Mouse (Mus musculus) heart, postnatal 4 days (tissue): ENCODE measurements around the gene Casr. TPM values are rescaled to one million over a fixed set of nuclear protein-coding genes. Genes with fewer than 3 reads are reported as not detected.

ENCODE experiments used
- DNase-seq: peaks from one replicate; pipeline ENCODE4 v3.0.0; 2021
- total RNA-seq, 2 experiments: library from RNA; stranded (reverse); gene quantifications; 2 replicates each; pipeline ENCODE4 v1.2.3; 2021

The Casr gene
- under 1 TPM; 0.14 to 0.33 TPM for total RNA-seq

DNA sequence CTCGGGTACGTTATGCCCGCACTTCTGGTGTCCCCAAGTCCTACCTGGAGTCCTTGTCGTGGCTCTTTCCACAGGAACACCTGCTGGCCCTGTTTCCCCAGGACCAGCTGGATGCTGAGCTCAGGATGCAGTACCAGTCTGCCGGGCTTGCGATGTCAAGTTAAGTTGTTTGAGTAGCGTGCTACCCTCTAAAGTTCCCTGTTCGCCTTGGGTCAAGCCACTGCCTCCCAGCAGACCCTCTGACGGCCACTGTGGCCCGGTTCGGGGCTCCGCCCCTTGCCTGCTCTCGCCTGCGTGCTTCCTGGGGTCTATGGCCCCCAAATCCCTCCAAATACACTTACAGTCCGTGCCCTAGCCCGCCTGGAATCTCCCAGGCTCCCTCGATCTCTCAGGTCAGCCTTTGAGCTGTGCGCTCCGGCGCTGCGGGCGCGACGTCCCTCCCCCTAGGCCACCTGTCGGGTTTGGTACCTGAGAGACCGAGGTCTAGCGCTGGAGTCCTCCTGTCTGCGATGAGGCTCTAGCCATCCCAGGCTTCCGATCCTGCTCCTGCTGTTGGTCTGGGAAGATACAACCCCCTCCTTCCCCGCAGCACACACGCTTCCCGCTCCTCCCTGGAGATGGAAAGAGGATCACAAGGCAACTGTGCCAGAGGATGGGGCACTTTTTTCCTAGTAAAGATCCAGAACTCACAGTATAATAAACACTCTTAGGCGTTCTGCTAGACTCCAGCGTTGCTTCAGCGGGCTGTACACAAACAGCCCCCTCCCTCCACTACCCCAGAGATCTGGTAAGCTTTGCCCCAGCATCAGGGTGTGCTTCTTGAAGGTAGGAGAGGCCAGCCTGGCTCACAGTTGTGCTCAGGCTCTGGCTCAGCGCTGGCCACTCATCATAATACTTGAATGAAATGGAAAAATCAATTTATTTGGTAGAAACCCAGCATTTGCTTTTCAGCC, at the start of gene Casr:
Gene Casr (minus strand): TSS at position 756 of the 953 bp plus-strand sequence.
- DNase-seq, result no peak

DNA sequence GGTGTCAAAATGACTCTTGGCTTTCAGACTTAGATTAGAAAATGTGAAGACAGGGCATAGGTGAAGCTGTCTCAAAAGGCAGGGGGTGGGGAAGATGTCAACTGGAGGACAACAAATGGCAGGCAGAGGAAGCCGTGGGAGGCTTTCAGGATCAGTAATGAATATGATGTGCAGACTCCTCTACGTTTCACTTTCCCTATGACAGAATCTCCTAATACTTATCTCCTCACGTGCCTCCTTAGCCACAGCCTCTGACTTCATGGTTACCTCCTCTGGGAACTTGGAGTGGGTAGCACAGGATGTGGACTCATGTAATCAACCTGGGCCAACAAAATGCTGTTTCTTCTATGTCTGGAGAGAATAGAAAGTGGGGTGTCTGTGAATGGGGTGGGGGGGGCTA, 40.7 kb upstream of the Casr start:
- no peak for DNase-seq

DNA sequence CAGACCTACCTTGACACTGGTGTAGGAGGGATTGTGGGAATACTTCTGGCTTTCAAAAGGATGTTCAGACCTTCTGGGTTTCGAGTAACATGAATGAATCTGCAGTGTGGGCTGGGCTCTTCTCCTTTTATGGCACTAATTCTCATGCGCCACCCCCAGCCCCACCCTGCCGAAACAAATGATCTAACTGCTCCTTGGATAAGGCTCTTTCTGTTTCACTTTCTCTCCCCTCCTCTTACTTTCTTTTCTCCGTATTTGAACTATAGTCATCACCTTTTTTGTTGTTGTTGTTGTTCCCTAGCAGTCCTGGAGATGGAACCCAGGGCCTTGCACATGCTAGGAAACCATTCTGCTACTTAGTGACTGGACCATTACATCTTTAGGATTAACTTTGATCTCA, 36.3 kb upstream of the Casr start:
- no peak for DNase-seq

DNA sequence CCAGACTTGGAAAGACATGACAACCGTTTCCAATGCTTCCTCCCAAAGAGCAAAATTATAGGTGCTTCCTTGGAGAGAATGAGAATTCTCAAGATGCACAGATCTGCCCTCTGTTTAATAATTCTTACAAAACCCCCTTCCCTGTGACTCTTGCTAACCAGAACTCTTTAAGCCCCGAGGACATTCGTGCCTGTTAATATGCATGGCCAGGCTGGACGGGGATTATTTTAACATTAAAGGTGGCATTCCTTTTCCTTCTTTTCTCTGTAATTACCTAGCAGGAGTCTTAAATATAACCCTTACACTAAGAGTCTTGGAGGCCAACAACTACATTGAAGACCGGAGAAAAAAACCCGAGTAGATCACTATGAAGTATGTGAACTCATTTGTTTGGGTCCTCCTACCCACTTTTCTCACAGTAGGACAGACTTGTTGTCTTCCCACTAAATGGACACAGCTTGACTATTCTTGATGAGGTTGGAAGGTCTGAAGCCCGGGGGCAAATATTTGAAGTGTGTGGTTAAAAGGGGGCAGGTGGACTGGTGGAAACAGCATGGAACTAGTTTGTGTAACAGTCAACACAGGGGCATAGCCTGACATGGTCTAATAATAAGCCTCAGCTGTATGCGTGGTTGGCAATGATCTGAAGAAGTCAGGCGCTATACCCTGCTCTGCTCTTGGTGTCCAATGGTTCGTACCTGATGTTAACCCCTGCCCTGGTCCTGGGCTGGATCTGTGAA, 34.9 kb upstream of the Casr start:
- no peak for DNase-seq

DNA sequence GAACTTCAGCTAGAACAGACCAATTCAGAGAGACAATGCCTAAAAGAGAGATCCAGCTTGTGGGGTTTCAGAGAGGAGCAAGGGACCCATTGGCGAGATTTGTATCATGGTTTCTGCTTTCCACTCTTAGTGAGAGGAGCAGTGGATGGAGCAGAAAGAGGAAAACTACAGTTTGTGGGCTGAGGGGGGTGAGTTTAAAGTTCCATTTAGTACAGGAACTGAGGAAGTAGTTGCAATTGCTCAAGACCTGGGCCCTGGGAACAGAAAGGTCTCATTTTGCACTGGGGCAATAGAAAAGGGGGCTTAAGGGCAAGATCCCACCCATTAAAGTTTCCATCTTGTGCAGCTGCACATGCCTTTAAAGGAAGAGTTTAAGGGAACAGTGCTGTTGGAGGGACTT, 28.0 kb upstream of the Casr start:
- DNase-seq, result no peak

DNA sequence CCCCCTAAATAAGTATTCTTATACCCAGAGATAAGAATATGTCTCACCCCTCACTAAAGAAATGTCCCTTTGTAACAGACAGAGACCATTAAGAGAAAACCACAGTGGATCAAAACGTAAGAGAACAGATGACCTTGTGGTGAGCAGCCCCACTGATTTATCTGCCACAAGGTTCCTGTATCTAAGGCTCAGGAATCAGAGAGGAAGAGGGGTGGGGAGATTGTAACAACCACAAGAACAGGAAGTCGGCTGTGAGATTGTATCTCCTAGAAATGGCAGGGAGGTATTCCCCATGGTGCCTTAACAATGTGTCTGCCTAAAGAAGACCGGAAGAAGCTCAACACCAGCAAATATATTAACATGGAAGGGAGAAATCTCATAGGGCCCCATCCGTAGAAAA, 26.0 kb upstream of the Casr start:
- no peak for DNase-seq

DNA sequence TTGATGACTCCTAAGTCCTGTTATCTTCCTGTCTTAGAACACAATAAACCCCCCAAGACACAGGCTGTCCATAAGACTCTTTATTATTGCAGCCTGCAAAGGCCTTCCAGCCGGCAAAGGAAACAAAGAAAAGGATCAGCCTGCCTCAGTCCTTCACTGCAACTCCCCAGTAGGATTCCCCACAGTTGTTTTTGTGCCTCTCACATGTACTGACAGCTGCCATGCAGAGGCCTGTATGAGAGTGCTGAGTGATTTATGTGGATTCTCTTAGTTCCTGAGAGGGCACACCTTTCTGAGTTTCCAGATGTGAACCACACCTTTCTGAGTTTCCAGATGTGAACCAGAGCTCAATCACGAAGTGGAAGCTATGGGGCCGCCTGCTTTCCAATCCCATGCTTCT, 20.1 kb upstream of the Casr start:
- no peak for DNase-seq

DNA sequence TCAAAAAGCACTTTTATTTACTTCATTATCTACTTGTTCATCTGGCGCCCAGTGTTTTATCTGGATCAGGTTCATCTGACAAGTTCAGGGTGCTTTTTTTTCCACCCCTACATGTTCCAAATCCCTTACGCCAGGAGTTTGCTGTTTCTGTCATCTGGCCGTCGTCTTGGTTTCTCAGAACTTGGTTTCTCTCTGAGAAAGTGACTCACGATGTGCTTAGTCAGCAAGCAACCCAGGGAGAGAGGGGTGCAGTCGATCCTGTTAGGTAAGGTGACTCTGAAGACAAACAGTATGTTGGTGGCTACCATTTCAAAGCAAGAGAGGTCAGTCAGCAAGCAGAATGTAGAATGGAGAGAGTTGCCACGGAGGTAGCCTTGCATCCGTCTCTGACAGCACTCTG, 10.0 kb upstream of the Casr start:
- DNase-seq, result no peak

DNA sequence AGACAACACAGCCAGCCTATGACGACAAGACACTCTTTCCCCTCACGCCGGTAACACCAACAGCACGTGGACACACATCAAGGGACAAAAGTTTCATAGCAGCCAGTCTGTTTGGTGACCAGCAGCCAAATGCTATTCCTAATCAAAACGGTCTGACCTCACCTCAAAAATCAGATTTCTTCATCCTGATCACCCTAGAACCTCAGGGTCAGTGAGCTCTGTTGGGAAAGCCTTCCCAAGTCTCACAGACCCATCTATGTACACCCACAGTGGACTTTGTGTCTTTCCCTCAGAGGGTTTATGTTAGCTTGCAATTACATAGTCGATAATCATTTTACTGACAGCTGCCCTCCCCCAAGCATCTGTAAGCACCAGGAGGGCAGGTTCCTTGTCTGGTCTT, 2.4 kb downstream of the Casr start:
- DNase-seq, result no peak

DNA sequence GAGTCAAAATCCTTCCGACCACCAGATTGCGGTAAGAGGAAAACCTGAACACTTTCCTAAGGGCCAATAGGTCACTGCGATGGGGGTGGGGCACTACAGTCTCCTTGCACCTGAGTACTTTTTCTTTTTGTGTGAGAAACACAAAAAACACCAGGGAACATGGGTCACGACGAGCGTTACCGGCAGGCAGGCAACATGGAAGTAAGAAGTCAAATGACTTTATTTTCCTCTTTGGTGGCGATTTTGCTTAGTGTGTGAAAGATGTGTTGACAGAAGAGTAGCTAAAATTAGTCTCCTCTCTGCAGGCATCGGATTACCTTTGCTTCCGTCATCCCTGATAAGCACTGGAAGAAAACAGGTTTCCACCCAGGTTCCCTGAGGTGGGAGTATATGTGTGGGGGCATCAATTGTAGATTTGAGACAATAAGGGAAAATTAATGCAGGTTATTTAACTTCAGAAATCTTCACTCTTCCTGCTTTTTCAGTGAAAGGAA, 6.2 kb downstream of the Casr start:
- DNase-seq, result peak; percentile 18

DNA sequence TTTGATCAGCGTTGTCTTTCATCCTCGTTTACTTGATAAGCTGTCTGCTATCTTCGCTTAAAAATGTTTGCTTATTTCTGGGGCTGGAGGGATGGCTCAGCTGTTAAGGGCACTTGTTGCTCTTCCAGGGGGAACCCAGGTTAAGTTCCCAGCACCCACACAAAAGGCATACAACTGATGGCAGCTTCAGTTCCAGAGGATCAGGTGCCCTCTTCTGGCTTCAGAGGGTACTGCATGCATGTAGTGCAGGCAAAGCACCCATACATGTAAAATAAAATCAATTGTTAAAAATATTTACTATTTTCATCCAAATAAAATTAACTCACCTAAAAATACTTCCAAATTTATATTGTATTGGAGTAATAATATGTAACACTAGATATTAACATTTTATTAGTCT, 8.3 kb downstream of the Casr start:
- DNase-seq, result no peak

DNA sequence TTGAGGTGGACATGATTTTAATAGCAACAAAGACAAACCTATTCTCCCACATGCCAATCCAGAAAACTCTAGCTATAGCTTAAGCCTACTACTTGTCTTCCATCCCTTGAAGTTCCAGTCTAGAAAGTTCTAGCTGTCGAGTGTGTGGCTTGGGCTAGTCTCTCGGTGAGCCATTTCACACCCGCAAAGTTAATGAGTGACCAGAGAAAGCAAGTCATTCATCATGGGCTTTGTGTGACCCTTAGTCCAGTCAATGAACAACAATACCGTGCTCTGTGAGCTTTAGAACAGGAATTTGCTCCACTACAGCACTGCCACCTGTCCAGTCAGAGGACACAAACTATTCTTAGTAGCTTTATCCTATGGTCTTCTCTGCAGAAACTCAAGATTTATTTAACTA, 16.6 kb downstream of the Casr start:
- DNase-seq, result no peak

DNA sequence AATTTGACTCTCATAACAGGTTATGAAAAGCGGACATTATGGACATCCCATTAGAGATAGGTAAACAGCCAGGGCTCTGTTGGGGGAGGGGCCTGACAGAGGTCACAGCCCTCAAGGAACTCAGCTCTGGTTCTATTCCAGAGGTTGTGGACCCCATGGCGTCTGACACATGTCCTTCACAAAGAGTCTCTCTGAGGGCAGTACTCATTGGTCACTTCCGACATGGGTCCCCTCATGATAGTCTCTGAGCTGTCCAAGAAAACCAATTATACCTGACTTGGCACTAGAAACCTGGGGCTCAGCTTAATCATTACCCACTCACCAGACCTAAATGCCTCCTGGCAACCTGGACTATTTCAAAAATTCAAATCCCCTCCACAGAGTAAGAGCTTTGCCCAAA, 18.9 kb downstream of the Casr start:
- no peak for DNase-seq

DNA sequence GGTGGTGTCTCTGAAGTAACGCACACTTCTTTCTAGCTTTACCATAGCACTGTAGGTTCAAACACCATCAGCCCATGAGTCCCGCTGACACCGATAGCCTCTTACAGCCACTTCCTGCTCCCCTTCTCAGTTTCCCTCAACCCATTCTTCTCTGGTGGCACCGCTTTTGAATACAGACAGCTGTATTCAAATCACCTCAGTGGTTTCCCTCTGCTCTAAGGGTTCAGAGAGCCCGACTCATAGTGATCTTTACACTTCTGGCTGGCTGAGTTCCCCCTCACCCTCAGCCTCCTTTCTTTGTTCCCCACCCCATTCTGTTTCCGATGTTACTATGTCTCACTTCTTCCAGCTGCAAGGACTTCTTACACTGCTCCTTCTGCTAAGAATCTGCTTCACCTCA, 21.1 kb downstream of the Casr start:
- DNase-seq, result no peak

DNA sequence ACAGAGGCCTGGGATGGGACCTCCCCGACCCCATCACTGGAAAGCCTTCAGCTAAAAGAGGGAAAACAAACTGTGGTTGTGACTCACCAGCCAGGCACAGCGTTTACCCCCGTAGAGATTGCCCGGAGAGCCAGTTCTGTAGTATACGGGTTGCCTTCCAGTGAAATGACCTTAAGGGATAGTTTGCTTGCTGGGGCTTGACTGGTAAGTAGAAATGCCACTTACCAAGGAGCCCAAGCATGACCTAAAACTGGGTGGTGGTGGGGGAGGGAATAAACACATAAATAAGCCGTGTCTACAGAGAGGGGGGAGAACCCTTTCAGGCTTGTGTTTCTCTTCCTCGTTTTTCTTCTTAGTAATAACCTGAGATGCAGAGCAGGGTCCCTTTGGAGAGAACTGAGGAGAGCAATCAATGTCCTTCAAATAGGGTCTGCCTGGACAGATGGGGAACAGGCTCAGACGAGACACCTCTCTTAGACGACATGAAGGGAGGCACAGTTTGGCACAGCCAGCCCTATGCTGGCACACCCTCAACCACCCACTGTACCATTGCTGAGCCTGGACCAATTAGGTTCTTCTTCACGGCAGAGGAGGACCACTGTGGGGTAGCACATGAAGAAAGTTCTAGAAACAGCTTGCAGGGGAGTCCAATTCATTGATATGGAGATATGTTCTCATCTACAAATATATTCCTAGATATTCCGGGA, 28.8 kb downstream of the Casr start:
- DNase-seq, result no peak

DNA sequence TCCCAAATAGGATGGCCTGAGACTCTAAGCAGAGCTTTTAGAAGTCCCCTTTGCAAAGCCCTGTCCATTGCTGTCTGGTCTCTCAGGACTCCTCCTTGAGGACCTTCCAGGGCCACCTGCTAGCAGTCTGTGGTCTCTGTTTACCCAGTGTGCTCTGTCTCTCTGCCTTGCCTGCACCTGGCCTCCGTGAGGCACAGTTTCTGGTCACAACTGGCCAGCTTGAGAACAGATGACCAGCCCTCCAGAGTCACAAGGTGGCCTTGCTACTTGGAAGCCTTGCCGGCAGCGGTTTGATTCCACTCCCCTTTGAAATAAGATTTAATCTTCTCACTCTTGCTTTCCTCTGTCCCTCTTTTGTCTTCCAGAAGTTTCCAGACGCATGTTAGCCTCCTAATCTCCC, 29.9 kb downstream of the Casr start:
- DNase-seq, result no peak

DNA sequence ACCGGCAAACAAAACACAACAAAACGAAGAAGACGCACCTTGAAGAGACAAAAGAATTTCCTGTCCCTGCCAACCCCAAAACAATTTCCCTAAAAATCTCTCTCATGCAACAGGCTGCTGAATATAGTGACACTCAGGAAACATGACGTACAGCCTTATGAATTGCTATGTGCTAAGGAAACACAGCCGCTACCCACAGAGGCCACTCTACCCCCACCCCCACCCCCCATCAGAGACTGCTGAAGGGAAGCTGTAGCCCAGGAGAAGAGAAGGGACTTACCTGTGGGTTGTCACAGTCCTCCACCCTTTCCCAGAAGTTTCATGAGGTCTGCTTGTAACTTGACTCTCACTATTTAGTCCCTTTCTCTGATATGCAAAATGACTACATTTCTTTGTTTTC, 30.3 kb downstream of the Casr start:
- DNase-seq, result no peak

DNA sequence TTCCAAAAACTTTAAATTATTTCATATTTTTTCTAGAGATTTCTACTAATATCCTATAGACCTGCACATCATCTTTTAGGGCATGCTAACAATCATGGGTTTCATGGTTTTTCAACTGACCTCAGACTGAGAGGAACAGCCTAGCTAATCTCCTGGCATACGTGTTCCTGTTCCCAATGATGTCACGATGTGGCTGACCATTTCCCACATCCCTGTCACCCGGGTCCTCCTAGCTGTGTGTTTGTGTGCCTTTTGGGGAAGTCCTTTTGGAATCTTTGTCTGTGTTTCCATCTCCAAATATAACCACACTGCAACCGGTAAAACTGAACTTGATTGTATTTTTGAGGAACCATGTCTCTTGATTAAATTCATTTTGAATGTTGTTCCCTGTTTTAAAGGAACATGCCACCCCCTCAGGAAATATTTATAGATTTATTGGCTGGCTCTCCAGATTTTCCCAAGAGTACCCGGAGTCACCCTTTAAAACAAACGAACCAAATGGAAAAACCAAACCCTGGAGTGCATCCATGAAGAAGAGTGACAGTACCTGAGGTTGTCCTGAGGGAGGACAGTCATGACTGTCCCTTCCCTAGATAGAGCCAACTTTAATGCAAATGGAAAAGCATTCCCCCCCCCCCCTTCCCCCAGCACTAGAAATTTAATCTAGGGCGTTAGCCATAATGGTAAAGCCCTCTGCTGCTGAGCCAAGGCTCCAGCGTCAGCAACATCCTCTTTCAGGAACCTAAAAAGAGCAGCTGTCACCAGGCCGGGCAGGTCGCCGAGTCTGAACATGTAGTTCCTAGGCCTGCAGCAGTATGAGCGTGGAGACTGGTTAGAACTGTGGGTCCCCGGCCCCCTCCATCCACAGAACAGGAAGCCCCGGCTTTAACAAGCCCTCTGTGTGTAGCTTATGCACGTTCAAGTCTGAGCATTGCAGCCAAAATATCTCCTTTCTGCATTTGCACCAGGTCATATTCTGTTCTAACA, 31.1 kb downstream of the Casr start:
- peak; percentile 31 for DNase-seq

DNA sequence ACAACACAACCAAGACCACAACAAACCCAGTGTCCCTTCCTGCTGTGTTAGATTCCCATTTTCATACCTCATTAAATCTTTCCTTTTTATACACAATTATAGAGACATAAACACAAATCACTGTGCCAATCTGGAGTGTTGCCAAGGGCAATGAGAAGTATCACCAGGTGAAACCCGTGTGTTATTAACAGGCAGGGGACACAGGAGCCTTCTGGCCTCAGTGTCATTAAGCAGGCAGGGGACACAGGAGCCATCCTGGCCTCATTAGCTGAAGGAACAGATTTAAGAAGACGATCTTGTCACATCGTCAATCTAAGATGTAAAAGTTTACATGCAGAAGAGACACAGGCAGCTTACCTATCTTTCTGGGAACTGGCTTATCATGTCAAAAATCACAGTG, 33.1 kb downstream of the Casr start:
- DNase-seq, result no peak

DNA sequence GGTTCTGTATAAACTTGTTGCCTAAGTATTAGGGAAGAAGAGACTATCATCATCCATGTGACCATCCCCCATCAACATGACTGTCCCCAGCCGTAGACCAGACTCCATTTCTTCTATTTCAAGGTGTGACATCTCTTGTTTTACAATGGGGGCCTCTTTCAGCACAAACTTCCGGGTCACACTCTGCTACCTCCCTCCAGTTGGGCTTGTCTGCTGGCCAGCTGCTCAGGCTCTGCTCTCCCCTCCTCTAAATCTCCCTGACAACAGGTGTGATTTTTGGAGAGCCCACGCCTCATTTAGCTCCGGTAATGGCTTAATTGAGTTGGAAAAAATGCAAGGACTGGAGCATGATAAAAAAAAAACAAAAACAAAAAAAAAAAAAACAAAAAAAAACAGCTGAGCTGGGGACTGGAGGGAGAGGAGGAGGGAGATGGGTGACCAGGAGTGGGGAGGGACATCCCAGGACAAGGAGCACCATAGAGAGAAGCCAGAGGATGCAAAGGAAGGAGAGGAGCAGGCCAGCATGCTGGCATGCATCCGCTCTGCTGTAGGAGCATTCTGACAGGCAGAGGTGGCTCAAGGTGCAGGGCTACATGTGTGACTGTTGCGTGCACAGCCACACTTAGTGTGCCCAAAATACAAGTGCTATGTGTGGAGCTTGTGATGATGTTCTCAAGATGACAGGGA, 35.2 kb downstream of the Casr start:
- DNase-seq, result no peak

DNA sequence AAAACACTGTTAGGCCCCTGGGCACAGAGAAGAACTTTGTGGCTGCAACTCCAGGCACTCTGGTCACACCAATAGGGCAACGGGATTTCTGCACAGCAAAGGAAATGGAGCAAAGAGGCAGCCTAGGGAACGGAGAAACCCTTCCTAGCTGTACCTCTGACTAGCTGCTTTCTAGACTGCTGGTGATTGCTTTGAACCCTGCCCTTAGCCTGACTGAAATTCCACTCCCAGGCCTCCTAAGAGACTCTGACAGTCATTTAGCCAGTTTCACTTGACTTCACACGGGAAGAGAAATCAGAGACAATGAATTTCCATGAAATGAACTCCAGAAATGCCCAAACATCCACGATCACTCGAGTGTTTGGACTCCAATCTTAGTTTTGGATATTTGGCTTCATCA, 38.8 kb downstream of the Casr start:
- no peak for DNase-seq
